Mouse (Mus musculus) forebrain, postnatal 0 days (tissue): ENCODE measurements around the gene Pigs. TPM values are rescaled to one million over a fixed set of nuclear protein-coding genes. Genes with fewer than 3 reads are reported as not detected.

Source experiments
- ATAC-seq: fragments of 200-750 bp; cut with Nextera tagmentation; 2 replicates; pipeline ENCODE4 v1.8.0; 2017; ENCODE audit warnings: mild to moderate bottlenecking, moderate library complexity
- DNase-seq: peaks from one replicate; pipeline ENCODE4 v3.0.0-alpha.2; 2015
- H3K27ac ChIP-seq: fragments of 300-500 bp; sonication (generic); 2 replicates; pipeline ENCODE4 v1.5.1; 2014; ENCODE audit warnings: low read depth, mild to moderate bottlenecking, antibody characterized with exemption, low read length, moderate library complexity, mixed read lengths
- H3K27me3 ChIP-seq: fragments of 300-500 bp; sonication (generic); 2 replicates; pipeline ENCODE4 v1.6.1; 2014; ENCODE audit warnings: mild to moderate bottlenecking, low read length, mixed read lengths; ENCODE audit not compliant: insufficient read depth
- H3K36me3 ChIP-seq: fragments of 300-500 bp; sonication (generic); 2 replicates; pipeline ENCODE4 v1.6.1; 2014; ENCODE audit warnings: mild to moderate bottlenecking, moderate library complexity; ENCODE audit not compliant: insufficient read depth
- H3K4me1 ChIP-seq: fragments of 300-500 bp; sonication (generic); 2 replicates; pipeline ENCODE4 v1.6.1; 2014; ENCODE audit warnings: antibody characterized with exemption; ENCODE audit not compliant: insufficient read depth
- H3K4me2 ChIP-seq: fragments of 300-500 bp; sonication (generic); 2 replicates; pipeline ENCODE4 v1.6.1; 2014; ENCODE audit warnings: low read depth, mild to moderate bottlenecking, moderate library complexity
- H3K4me3 ChIP-seq: fragments of 300-500 bp; sonication (generic); 2 replicates; pipeline ENCODE4 v1.5.1; 2014; ENCODE audit warnings: low read depth, low read length, mixed read lengths
- H3K9ac ChIP-seq: fragments of 300-500 bp; sonication (generic); 2 replicates; pipeline ENCODE4 v1.6.1; 2014; ENCODE audit warnings: mild to moderate bottlenecking
- H3K9me3 ChIP-seq: fragments of 300-500 bp; sonication (generic); 2 replicates; pipeline ENCODE4 v1.6.1; 2016; ENCODE audit warnings: low read length
- CTCF ChIP-seq: sonication (generic); IDR thresholded peaks from 2 replicates; pipeline ENCODE4 v1.5.1; 2016; ENCODE audit warnings: antibody characterized with exemption, control low read depth, low read depth
- WGBS: fragments of 180-500 bp; shearing (Covaris S2); extraction: QIAGEN DNeasy Blood & Tissue Kit; methylation state at CpG from one replicate; pipeline ENCODE4 v1.1.7; 2014; 5-methylcytosine and 5-hydroxymethylcytosine counted together
- polyA plus RNA-seq: library from polyadenylated mRNA; unstranded; fragments of >200 nt; fragmentation: Nextera tagmentation; extraction: Ambion mirVana; gene quantifications from 2 replicates; pipeline ENCODE4 v1.2.1, GENCODE M21; 2015
- total RNA-seq: library from RNA; depleted of rRNA; stranded (reverse); fragments of >200 nt; gene quantifications from 2 replicates; pipeline ENCODE4 v1.2.3, GENCODE M21; 2014

Pigs gene
- total and polyA plus RNA-seq, 2 experiments from 2014 or later: 43.1 to 76.8 TPM

- no peaks in the 10 kb centered on the region for H3K9me3 ChIP-seq
Observed at GRCm38 (mm10) chr11:78345801-78346200, 17.6 kb downstream of the Pigs start.

DNA sequence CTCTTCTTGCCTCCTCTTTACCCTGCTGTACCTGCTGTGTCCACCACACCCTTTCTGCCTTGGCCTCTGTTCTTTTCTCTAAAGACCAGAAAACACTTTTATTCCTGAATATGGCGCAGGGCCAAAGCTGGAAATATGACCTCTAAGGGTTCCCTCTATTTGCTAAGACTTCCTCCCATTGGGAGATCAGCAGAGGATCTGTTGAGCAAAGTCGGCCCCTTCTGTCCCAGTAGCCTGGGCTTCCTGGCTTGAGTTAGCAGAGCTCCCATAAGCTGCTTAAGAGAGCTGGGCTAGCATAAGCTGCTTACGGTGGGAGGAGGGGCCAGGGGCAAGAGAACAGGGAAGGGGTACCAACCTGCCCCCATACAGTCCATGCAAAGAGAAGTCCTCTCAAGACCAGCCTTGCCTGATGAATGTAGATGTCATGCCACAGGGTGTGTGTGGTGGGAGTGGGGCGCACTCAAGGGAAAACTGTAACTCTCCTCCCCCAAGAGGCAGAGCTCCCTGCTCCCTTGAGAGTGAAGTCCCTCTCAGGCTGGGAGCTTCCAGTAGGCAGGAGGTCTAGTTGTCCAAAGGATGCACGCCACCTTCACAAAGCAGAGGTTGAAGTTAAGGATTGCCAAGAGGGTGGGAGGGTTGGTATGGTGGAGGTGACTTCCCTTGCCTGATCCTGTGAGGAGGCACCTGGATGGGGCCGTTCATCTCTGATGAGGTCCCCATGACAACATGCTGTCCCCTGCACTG is 18.3 kb downstream of the Pigs start:
- WGBS: 72% methylated on average over 6 of the region's 6 CpGs
- TF ChIP-seq CTCF: no peak
- H3K27ac ChIP-seq: no peak overlapping the region
- H3K36me3 ChIP-seq: peaks cover 14% of the 10 kb centered on the region; the same call in 1 of the 2 replicates
- H3K9me3 ChIP-seq: no peaks in the 10 kb centered on the region
- no peaks in the 10 kb centered on the region for H3K4me1 ChIP-seq
- ATAC-seq (no peak), DNase-seq (no peak)
- no peaks in the 10 kb centered on the region for H3K27me3 ChIP-seq
- H3K9ac ChIP-seq: no peak overlapping the region
- H3K4me3 ChIP-seq: no peak overlapping the region
- no peak overlapping the region for H3K4me2 ChIP-seq

More at GRCm38 (mm10) chr11:78345801-78346200, 17.6 kb downstream of the Pigs start:
- no peaks in the 10 kb centered on the region for H3K4me1 ChIP-seq
- H3K4me2 ChIP-seq: no peak overlapping the region
- DNase-seq (no peak), ATAC-seq (no peak)
- no peak overlapping the region for H3K9ac ChIP-seq
- TF ChIP-seq CTCF: no peak
- 85% methylated on average over 7 of the region's 7 CpGs for WGBS
- no peaks in the 10 kb centered on the region for H3K27me3 ChIP-seq
- H3K27ac ChIP-seq: no peak overlapping the region
- no peak overlapping the region for H3K4me3 ChIP-seq
- H3K36me3 ChIP-seq: peaks cover 19% of the 10 kb centered on the region; the same call in 1 of the 2 replicates

DNA sequence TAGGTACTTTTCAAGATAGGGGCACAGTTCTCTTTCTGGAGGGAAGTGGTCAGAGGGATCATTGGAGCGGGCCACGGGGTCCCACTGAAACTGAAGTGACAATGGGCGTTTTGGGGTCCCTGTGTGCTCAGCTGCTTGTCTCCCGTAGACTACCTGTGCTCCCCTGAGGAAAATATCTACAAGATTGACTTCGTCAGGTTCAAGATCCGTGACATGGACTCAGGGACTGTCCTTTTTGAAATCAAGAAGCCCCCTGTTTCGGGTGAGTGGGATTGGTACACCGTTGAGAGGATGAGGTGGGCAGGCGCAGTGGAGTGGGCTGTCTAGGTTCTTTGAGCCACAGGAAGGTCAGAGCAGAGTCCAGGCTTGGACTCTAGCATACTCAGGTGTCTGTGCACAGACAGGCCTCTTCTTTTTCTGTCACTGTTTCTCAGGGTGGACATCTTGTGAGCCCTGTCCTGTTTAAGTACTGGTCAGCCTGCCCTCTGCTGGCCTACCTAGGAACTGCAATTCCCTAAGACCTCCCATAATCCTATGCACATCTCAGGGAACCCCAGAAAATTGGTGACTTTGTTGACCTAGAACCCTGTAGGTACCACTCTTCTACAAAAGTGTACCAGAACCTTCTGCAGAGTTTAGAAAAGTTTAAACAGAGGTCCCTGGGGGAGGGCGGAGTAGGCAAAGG is 19.0 kb downstream of the Pigs start:
- no peak overlapping the region for H3K27ac ChIP-seq
- 92% methylated on average over 10 of the region's 10 CpGs for WGBS
- no peaks in the 10 kb centered on the region for H3K9me3 ChIP-seq
- TF ChIP-seq CTCF: peak; percentile 85
- H3K9ac ChIP-seq: no peak overlapping the region
- no peak overlapping the region for H3K4me2 ChIP-seq
- DNase-seq (peak; percentile 78), ATAC-seq (no peak)
- H3K36me3 ChIP-seq: peaks cover 14% of the 10 kb centered on the region; the same call in 1 of the 2 replicates
- H3K4me3 ChIP-seq: no peak overlapping the region
- H3K4me1 ChIP-seq: no peaks in the 10 kb centered on the region
- H3K27me3 ChIP-seq: no peaks in the 10 kb centered on the region

GRCm38 (mm10) chr11:78347908-78348307 is 19.7 kb downstream of the Pigs start:
- Histone ChIP-seq H3K27ac (no peak overlapping the region), H3K27me3 (no peaks in the 10 kb centered on the region), H3K4me3 (no peak overlapping the region), H3K9me3 (no peaks in the 10 kb centered on the region), H3K4me1 (no peaks in the 10 kb centered on the region), H3K9ac (no peak overlapping the region), H3K4me2 (no peak overlapping the region), H3K36me3 (peaks cover 14% of the 10 kb centered on the region; the same call in 1 of the 2 replicates)
- 86% methylated on average over 9 of the region's 9 CpGs for WGBS
- ATAC-seq: no peak
- no peak for DNase-seq
- TF ChIP-seq CTCF: no peak

GRCm38 (mm10) chr11:78348474-78348873 is 20.3 kb downstream of the Pigs start:
- Histone ChIP-seq H3K4me2 (no peak overlapping the region), H3K4me3 (no peak overlapping the region), H3K36me3 (peaks cover 14% of the 10 kb centered on the region; the same call in 1 of the 2 replicates), H3K9ac (no peak overlapping the region), H3K27ac (no peak overlapping the region), H3K9me3 (no peaks in the 10 kb centered on the region), H3K27me3 (no peaks in the 10 kb centered on the region), H3K4me1 (no peaks in the 10 kb centered on the region)
- TF ChIP-seq CTCF: no peak
- DNase-seq (no peak), ATAC-seq (no peak)
- WGBS: 85% methylated on average over 7 of the region's 7 CpGs

- peaks cover 14% of the 10 kb centered on the region; the same call in 1 of the 2 replicates for H3K36me3 ChIP-seq
- no peaks in the 10 kb centered on the region for H3K9me3 ChIP-seq
- ATAC-seq: no peak
- H3K27me3 ChIP-seq: no peaks in the 10 kb centered on the region
- no peaks in the 10 kb centered on the region for H3K4me1 ChIP-seq
- TF ChIP-seq CTCF: no peak
- no peak for DNase-seq
- H3K4me3 ChIP-seq: no peak overlapping the region
- WGBS: 79% methylated on average over 4 of the region's 4 CpGs
- H3K27ac ChIP-seq: no peak overlapping the region
- no peak overlapping the region for H3K4me2 ChIP-seq
- no peak overlapping the region for H3K9ac ChIP-seq
Observed at GRCm38 (mm10) chr11:78349441-78350358, 21.5 kb downstream of the Pigs start.
